Mouse (Mus musculus) heart, adult 9 months (tissue): ENCODE measurements at regions not wholly inside any gene's neighbourhood (a gene's known extent, or its start where the extent isn't known, plus 50 kb on each side); places are given as distances from the start of the nearest gene placed in this dataset.

Experiments used
- DNase-seq, 2 experiments: peaks; one replicate each; pipeline ENCODE4 v3.0.0; 2022; ENCODE audit warnings: low spot score in 2 of 2

GRCm38 (mm10) chr10:9569277-9569676 is 105.7 kb downstream of the Samd5 start:
- no peak for DNase-seq

- DNase-seq, result no peak
Measured at GRCm38 (mm10) chr10:9557517-9558065, 117.4 kb downstream of the Samd5 start.

GRCm38 (mm10) chr10:9557092-9557491 is 117.9 kb downstream of the Samd5 start:
- DNase-seq, result no peak

- DNase-seq, result no peak
Measured at GRCm38 (mm10) chr10:9553946-9554345, 121.1 kb downstream of the Samd5 start.

GRCm38 (mm10) chr10:9549913-9550709 is 124.9 kb downstream of the Samd5 start:
- DNase-seq, result no peak

GRCm38 (mm10) chr10:9545807-9546206 is 129.2 kb downstream of the Samd5 start:
- no peak for DNase-seq

GRCm38 (mm10) chr10:9544041-9544786 is 130.8 kb downstream of the Samd5 start:
- no peak for DNase-seq

- DNase-seq, result no peak
Measured at GRCm38 (mm10) chr10:9541579-9541978, 133.4 kb downstream of the Samd5 start.

GRCm38 (mm10) chr10:9537686-9538085 is 137.3 kb downstream of the Samd5 start:
- DNase-seq, result no peak

GRCm38 (mm10) chr10:9534552-9534951 is 140.5 kb downstream of the Samd5 start:
- DNase-seq, result no peak

- no peak for DNase-seq
Measured at GRCm38 (mm10) chr10:9533283-9533682, 141.7 kb downstream of the Samd5 start.

- no peak for DNase-seq
Measured at GRCm38 (mm10) chr10:9531931-9532330, 143.1 kb downstream of the Samd5 start.

- DNase-seq, result peak in 1 of 2 experiments; percentile 10
Measured at GRCm38 (mm10) chr10:9529408-9529807, 145.6 kb downstream of the Samd5 start.

- no peak for DNase-seq
Measured at GRCm38 (mm10) chr10:9528066-9528465, 146.9 kb downstream of the Samd5 start.

- DNase-seq, result no peak
Measured at GRCm38 (mm10) chr10:9509764-9510390, 165.1 kb downstream of the Samd5 start.

GRCm38 (mm10) chr10:9509092-9509671 is 165.8 kb downstream of the Samd5 start:
- no peak for DNase-seq

GRCm38 (mm10) chr10:9503569-9504493 is 171.2 kb downstream of the Samd5 start:
- DNase-seq, result no peak

- DNase-seq, result no peak
Measured at GRCm38 (mm10) chr10:9498550-9498949, 176.5 kb downstream of the Samd5 start.

GRCm38 (mm10) chr10:9497021-9497420 is 178.0 kb downstream of the Samd5 start:
- no peak for DNase-seq

- peak; percentile 65 to 75 for DNase-seq
Measured at GRCm38 (mm10) chr10:9495143-9495651, 179.8 kb downstream of the Samd5 start.

GRCm38 (mm10) chr10:9490416-9490815 is 184.6 kb downstream of the Samd5 start:
- no peak for DNase-seq
